Mouse (Mus musculus) gastrocnemius, postnatal 25 days (tissue): ENCODE results near the gene Grcc10. TPM values are rescaled to one million over a fixed set of nuclear protein-coding genes. Genes with fewer than 3 reads are reported as not detected.

Experiments used
- DNase-seq: peaks from one replicate; pipeline ENCODE4 v3.0.0; 2022
- microRNA-seq, 2 experiments: library from miRNA; unstranded; fragments of <30 nt; microRNA quantifications; one replicate each; pipeline ENCODE4 v1.2.0; 2021; ENCODE audit warnings: borderline replicate concordance in 2 of 2
- total RNA-seq, 2 experiments: library from RNA; stranded (reverse); gene quantifications; 1 replicate in 1 of 2; 2 replicates in 1 of 2; pipeline ENCODE4 v1.2.3; 2021

Gene Grcc10
- total RNA-seq, 2 experiments from 2014 or later, result 163 to 167 TPM

DNA sequence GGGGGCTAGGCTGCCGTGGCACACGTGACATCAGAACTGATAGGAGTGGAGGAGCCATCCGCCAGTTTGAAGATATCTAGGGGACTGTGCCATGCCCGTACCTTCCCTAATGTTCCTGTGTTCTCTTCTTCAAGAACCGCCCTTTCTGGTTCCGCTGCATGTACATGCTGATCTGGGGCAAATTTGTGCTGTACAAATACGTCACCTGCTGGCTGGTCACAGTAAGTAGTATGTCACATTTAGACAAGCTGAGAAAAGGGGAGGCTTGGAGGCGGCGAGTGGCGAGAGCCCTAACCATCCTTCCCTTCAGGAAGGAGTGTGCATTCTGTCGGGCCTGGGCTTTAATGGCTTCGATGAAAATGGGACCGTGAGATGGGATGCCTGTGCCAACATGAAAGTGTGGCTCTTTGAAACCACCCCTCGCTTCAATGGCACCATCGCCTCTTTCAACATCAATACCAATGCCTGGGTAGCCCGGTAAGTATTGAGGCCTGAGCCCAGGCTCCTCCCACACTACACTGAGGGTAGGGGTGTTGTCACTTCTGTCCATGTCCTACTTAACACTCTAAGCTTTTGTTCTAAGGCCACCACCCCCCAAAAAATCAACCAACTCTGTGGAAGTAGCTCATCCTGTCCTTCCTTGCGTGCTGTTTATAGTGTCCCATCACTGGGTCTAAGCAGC lies 38.9 kb downstream of the Grcc10 start:
- no peak for DNase-seq

DNA sequence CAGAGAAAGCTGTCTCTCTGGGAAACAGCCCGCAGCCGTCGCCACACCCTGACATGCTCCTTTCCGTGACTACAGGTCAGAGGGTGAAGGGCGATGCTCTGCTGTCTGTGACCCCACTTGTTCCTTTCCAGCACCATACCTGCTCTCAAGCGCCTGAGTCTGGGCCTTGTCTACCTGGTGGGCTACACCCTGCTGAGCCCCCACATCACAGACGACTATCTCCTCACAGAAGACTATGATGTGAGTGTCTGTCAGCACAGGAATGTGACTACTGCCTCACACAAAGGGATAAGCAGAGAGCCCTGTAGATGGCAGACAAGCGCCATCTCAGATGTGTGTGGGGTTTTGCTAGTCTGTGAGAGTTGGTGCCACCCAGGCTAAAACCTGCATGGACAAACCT lies 39.8 kb downstream of the Grcc10 start:
- no peak for DNase-seq

DNA sequence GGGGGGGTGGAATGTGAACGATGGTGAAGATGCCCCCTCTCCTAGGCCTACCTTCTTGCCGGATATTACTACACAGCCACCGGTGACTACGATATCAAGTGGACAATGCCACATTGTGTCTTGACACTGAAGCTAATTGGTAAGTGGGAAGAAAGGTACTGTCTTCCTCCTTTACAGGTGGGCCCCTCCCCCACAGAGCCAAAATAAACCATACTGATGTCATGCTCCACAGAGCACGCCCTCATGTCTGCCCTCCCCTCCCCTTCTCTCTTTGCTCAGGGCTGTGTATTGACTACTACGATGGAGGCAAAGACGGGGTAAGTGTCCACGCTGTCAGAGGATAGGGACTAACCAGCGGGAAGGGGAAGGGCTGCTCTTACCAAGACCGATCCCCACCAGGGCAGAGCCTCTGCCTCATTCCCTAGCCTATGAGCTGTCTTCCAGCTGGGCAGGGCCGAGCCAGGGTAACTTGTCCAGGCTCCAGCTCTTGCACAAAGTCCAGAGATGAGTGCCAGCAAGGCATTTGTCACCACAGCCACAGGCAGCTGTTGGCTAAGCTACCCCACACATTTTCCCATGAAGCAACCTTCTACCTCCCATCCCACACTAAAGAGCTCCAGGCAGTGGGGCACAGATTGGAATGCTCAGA lies 41.1 kb downstream of the Grcc10 start:
- DNase-seq, result peak; percentile 77

DNA sequence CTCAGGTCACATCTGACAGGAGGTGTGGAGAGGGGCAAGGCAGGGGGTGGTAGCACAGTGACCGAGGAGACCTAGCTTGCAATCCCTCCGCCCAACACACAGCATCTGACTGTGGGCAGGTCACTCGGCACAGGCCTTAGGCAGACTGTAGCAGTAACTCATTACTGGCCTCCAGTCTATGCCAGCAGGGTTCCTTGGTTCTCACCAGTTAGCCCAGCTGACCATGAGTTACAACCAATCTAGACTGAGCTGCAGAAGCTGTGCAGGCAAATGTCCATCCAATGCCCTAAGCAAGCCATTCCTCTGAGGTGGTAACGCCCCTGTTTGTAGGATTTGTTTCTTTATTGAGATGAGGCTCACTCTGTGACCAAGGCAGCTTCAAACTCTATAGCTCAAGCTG lies 41.8 kb downstream of the Grcc10 start:
- DNase-seq, result no peak

DNA sequence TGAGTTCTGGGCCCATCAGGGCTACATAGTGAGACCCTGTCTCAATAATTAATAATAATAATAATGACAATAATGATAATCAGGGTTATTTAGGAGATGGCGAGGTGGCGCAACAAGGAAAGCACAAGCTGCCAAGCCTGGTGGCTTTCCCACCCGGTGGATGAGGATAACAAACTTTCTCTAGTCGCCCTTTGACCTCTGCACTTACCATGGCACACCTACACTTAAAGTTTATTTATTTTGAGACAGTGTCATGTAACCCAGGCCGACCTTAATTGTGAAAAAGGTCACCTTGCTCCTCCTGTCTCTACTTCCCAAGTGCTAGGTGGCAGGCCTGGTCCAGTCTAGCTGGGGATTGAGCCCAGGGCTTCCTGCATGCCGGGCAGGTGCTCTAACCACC lies 42.4 kb downstream of the Grcc10 start:
- DNase-seq, result no peak

DNA sequence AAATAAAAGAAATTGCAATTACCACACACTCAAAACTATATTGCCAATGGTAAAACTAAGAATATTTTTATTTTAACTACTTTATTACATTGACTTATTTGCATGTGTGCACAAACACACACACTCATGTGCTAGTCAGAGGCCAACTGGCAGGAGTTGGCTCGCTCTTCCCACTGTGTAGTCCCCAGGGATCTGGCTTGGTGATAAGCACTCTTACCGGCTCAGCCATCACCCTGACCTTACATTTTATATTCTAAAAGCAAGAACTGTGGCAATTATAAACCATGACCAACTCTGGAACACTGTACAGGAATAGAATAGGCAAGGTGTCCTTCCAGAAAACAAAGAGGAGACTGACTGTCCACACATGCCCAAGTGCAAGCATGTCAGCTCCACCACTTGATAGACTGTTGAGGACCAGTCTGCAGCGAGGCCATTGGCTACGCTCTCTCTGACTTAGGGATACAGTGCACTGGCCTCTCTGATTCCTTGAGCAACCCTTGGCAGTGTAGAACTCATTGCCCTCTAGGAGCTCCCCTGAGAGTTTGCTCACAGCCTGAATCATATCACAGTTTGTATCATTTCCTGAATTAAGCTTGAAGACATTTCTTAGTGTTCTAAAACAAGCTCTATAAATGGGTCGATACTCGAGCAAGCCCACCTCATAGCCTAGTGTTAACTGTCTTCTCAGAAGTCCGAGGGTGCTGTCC lies 44.6 kb downstream of the Grcc10 start:
- no peak for DNase-seq

DNA sequence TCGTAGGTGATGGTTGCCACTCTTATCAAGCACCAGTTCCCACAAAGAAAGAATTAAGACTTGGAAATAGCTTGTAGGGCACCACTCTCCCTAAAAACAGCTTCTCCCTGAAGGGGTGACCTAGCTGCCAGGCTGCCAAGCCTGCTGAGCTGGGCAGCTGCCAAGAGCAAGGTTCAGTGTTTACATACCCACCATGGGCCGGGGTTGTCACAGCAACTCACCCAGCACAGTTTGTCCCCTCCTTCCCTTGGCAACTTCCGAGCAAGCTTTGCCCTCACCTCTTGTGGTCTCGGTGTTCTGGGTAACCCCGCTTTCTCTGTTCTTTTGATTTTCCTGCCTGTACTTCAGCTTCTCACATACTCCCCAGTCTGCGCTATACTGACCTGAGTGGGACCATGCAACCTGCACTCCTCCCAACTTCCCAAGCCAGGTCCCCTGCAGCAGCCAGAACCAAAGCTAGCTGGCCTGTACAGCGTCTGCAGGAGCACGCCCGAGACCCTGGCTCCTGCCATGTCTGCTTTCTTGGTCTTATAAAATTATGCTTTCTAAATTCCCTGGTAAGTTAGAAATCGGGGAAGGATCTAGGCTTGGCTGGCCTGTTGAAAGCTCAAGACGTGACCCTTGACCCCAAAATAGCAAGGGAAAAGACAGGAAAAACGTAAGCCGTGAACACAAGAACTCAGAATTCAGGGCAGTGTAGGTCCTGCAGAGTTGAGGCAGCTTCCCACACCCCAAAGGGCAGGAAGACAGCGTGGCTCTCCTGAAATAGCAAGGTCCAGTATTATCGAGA lies 46.8 kb downstream of the Grcc10 start:
- DNase-seq, result peak; percentile 53

DNA sequence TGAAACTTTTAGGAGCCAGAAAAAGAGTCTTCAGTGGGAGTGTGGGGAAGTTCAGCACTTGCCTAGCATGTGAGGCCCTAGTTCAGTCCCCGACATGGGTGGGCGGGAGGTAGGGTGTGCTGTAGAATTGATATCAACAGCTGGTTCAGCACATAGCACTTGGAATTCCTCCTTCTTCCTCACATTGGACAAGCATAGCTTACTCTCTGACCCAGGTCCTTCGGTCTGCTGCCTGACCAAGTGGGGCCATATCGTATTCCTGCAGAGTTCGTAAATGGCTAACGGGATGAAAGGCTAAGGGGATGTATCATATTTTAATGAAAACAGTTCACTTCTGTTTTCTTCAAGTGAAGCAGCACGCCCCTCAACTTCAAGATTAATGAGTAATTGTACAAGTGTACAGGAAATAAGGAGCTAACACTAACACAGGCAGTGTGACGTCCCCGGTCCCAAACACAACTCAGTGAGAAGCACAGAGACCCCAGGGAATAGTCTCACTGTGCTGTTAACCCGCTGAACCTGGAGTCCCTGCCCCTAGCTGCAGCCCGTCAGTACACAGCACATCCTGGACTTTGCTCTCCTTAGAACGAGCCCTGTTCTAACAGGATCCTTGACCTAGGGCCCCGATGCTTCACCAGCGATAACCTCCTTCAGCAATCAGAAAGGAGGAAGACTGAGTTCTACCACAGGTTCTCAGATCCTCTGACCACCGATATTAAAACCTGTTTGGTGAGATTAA lies 47.8 kb downstream of the Grcc10 start:
- DNase-seq, result no peak

DNA sequence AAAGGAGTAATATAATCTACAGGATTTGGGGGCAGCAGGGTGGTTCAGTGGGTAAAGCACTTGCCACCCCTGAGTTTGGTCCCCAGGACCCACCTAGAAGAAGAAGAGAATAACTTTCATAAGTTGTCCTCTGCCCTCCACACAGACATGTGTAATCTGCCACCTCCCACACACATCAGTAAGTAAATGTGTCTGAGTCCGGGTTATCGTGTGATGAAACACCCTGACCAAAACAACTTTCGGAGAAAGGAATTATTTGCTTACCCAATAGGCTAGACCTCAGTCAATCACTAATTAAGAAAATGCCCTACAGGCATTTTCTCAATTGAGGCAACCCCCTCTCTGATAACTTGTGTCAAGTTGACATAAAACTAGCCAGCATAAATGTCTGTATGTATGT lies 50.7 kb downstream of the Grcc10 start:
- DNase-seq, result no peak

Small RNA genes within 50 kb of the gene (microRNA-seq; reads per million reads assigned to microRNA genes)
- gene Mir141 (0.74 to 0.79 reads per million in 2 experiments), gene Mir200c (8.8 to 14.6 reads per million in 2 experiments)

Other genes with a start within 250 kb of the Grcc10 start
- 1 to 10 TPM in 1 of 2 experiments, under 1 TPM in 1; 0.41 to 1.1 TPM for gene C1rl, start 248.3 kb downstream of the Grcc10 start, total RNA-seq
- 10 to 100 TPM in 1 of 2 experiments, 1 to 10 TPM in 1; 7.8 to 11.7 TPM for gene C1ra, start 229.0 kb downstream of the Grcc10 start, total RNA-seq
- 10 to 100 TPM; 16.5 to 20.8 TPM for gene C1s1, start 199.0 kb downstream of the Grcc10 start, total RNA-seq
- gene C1rb, start 171.1 kb downstream of the Grcc10 start, total RNA-seq, result 1 to 10 TPM in 1 of 2 experiments, under 1 TPM in 1; 0.72 to 1.3 TPM
- gene C1s2, start 105.3 kb downstream of the Grcc10 start, total RNA-seq, result under 1 TPM; 0.20 to 0.51 TPM
- gene Lpcat3, start 78.3 kb downstream of the Grcc10 start, total RNA-seq, result 10 to 100 TPM; 14.8 to 18.0 TPM
- 10 to 100 TPM; 53.8 to 58.9 TPM for gene Emg1, start 29.2 kb downstream of the Grcc10 start, total RNA-seq
- gene Phb2, start 29.0 kb downstream of the Grcc10 start, total RNA-seq, result 100 to 1,000 TPM; 157 TPM
- gene Ptpn6, start 2.7 kb downstream of the Grcc10 start, total RNA-seq, result 1 to 10 TPM; 1.5 to 2.2 TPM
- gene Gm45234, start 14.6 kb upstream of the Grcc10 start, total RNA-seq, result 1 to 10 TPM in 1 of 2 experiments, not detected in 1; 2.2 TPM
- gene Atn1, start 15.2 kb upstream of the Grcc10 start, total RNA-seq, result 10 to 100 TPM; 31.8 to 32.4 TPM
- gene Eno2, start 28.3 kb upstream of the Grcc10 start, total RNA-seq, result 1 to 10 TPM; 2.1 to 3.0 TPM
- under 1 TPM in 1 of 2 experiments, not detected in 1; 0.18 TPM for gene Lrrc23, start 38.4 kb upstream of the Grcc10 start, total RNA-seq
- gene Spsb2, start 67.3 kb upstream of the Grcc10 start, total RNA-seq, result 1 to 10 TPM; 2.7 to 3.2 TPM
- 1,000 to 10,000 TPM; 2,445 to 2,599 TPM for gene Tpi1, start 72.9 kb upstream of the Grcc10 start, total RNA-seq
- gene Usp5, start 88.1 kb upstream of the Grcc10 start, total RNA-seq, result 10 to 100 TPM; 42.1 to 44.0 TPM
- gene Cdca3, start 88.2 kb upstream of the Grcc10 start, total RNA-seq, result 1 to 10 TPM; 1.2 TPM
- 1 to 10 TPM; 1.6 to 1.7 TPM for gene Gnb3, start 98.9 kb upstream of the Grcc10 start, total RNA-seq
- gene P3h3, start 116.4 kb upstream of the Grcc10 start, total RNA-seq, result 1 to 10 TPM; 8.2 to 9.3 TPM
- gene Gpr162, start 122.6 kb upstream of the Grcc10 start, total RNA-seq, result under 1 TPM; 0.23 to 0.32 TPM
- gene Cd4, start 146.8 kb upstream of the Grcc10 start, total RNA-seq, result 1 to 10 TPM in 1 of 2 experiments, not detected in 1; 1.2 TPM
- under 1 TPM in 1 of 2 experiments, not detected in 1; 0.51 TPM for gene Lag3, start 170.3 kb upstream of the Grcc10 start, total RNA-seq
- gene Ptms, start 178.7 kb upstream of the Grcc10 start, total RNA-seq, result 100 to 1,000 TPM; 126 to 152 TPM
- 100 to 1,000 TPM; 207 to 210 TPM for gene Mlf2, start 190.0 kb upstream of the Grcc10 start, total RNA-seq
- 10 to 100 TPM; 96.2 to 99.0 TPM for gene Cops7a, start 224.2 kb upstream of the Grcc10 start, total RNA-seq